Mouse (Mus musculus): ENCODE data around the gene Smpd1. TPM values are rescaled to one million over a fixed set of nuclear protein-coding genes. Genes with fewer than 3 reads are reported as not detected.

Smpd1 gene
- total RNA-seq, 2 experiments from 2014 or later, result 50.9 to 51.5 TPM

- intact Hi-C loops (cut with DNase I), result no loop called here
Measured at GRCm38 (mm10) chr7:105557671-105558070, 3.5 kb downstream of the Smpd1 start.

GRCm38 (mm10) chr7:105559016-105559415 is 4.9 kb downstream of the Smpd1 start:
- DNase-seq, result no peak
- intact Hi-C loops (cut with DNase I), result no loop called here

More at GRCm38 (mm10) chr7:105557671-105558070, 3.5 kb downstream of the Smpd1 start:
- no peak for DNase-seq

DNA sequence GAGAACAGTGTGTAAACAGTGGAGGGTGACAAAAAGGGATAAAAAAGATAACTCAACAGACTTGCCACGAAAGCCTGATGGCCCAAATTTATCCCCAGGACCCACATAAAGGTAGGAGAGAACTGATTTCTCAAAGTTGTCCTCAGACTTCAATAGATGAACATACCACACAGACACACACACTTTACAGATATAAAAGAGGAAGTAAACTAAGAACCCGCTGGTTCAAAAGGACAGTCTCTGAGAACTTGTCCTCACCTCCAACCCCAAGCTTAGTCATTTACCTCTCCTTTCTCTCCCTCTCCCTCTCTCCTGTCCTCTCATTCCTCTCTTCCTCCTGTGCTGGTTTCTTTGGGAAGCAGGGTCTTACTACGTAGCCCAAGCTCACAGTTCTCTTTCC is 8.2 kb downstream of the Smpd1 start:
- intact Hi-C loops (cut with DNase I), result no loop called here
- no peak for DNase-seq

DNA sequence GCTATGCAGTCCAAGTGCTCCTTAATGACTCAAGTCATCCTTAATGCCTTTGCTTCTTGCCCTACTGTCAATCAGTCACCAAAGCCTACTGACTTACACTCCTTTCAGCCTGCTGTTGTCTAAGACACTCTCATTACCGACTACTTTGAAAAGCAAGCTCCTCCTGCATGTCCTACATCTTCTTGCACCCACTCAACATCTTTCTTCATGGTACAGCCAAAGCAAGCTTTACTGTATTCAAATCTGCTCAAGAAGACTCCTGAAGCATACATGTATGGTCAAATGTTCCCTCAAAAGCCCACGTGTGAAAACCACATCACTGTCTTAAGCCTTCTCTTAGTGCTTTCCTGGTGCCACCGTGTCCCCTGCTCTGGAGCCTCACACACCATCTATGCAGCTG is 9.2 kb downstream of the Smpd1 start:
- no peak for DNase-seq

GRCm38 (mm10) chr7:105565071-105565836 is 11.1 kb downstream of the Smpd1 start:
- intact Hi-C loops (cut with DNase I), result no loop called here
- DNase-seq, result no peak

More for the DNA sequence above, 9.2 kb downstream of the Smpd1 start:
- intact Hi-C loops (cut with DNase I), result no loop called here

DNA sequence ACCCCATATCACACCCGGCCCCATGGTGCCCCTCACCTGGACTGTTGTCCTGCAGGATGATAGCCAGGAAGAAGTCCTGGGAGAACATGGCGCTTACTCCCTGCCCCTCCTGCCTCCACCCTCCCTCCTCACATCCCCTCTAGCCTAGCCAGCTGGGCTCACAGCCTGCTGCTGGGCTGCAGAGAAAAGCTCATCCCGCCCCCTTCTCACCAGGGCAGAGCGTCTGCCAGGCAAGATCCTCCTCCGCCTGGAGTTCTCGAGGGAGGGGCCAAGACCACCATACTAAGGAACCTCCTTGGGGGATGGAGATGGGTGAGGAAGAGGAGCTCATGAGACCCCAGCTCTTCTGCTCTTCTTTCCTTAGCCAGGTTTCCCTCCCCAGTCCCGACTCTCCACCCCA is 14.4 kb downstream of the Smpd1 start:
- intact Hi-C loops (cut with DNase I), result no loop called here
- DNase-seq, result no peak

- intact Hi-C loops (cut with DNase I), result no loop called here
- DNase-seq, result no peak
Measured at GRCm38 (mm10) chr7:105568988-105569471, 14.9 kb downstream of the Smpd1 start.

DNA sequence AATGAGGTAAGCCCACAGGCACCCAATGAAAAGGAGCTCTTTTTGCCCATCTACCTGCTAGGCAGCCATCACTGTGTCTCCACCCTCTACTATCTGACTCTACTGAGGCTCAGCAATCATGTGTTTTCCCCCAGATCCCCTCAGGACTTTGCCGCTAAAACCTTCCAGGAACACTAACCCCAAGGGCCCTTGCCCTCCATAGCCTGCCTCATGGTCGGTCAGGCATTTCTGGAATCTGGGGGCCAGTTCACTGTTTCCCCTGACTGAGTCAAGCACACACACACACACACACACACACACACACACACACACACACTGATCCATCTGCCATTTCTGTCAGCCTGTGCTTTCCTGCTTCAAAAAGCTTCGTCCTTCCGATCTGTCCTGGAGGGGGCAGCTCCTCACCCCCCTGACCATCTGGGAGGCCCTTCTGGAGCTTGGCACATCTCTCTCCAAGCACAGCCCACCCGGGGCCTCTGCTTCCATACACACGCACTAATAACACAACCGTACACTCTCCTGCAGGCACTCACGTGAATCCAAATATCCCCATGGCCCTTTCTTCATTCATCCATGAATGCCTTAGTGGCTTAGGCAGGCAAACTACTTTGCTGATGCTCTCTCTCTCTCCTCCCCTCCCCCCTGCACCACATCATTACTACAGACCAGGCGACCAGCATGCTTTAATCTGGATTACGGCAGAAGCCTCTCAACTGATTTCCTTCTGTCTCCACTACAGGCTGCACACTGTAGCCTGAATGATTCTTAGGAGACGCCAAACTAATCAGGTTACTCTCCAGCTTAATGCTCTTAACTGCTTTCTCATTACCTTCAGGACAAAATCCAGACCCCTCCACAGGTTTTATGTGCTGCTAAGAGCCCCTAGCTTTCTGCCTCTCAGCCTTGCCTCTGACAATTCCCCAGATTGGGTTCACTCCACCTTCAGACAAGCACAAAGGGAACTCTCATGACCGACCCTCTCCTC is 15.6 kb downstream of the Smpd1 start:
- intact Hi-C loops (cut with DNase I), result no loop called here

DNA sequence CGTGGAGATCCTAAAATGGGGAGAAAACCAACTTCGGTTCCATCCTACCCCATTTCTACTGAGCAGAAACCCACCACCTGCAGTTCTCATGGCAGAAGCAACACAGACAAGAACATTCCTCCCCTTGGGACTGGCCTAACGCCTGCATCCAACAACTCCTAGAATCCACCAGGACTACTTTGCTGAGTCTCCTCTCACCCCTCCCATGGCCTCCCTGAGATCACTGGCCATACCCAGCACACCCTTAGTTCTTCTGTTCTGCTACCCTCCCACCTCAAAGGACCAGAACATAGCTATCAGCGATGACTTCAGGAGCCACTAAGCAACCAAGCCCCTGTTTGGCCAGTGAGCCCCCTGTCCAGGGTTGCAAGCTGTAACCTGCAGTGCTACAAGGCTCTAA is 16.6 kb downstream of the Smpd1 start:
- DNase-seq, result no peak
- intact Hi-C loops (cut with DNase I), result no loop called here

More for the DNA sequence above, 15.6 kb downstream of the Smpd1 start:
- DNase-seq, result no peak

- intact Hi-C loops (cut with DNase I), result no loop called here
- no peak for DNase-seq
Measured at GRCm38 (mm10) chr7:105572949-105573348, 18.8 kb downstream of the Smpd1 start.

- intact Hi-C loops (cut with DNase I), result no loop called here
- DNase-seq, result no peak
Measured at GRCm38 (mm10) chr7:105574537-105574936, 20.4 kb downstream of the Smpd1 start.

- no peak for DNase-seq
- intact Hi-C loops (cut with DNase I), result no loop called here
Measured at GRCm38 (mm10) chr7:105576166-105576748, 22.1 kb downstream of the Smpd1 start.

DNA sequence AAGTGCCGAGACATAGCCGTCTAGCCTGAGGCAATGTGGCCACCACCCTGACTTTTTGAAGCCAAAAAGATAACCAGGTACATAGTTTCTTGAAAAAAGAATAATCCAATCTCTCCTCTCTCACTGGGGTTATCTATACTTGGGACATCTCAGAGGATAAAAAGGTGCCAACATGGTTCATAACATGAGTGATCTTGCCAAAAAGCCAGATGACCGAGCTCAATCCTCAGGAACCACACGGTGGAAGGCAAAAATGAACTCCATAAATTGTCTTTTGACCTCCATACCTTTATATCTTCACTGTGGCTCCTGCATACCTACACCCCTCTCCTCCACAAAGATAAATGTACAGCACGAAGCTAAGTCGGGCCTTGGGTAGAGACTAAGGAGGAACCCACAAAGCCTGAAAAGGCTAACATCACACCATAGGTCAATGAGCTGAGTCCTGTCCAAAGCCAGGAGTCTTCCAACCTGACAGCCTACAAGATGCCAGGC is 23.3 kb downstream of the Smpd1 start:
- intact Hi-C loops (cut with DNase I), result no loop called here

DNA sequence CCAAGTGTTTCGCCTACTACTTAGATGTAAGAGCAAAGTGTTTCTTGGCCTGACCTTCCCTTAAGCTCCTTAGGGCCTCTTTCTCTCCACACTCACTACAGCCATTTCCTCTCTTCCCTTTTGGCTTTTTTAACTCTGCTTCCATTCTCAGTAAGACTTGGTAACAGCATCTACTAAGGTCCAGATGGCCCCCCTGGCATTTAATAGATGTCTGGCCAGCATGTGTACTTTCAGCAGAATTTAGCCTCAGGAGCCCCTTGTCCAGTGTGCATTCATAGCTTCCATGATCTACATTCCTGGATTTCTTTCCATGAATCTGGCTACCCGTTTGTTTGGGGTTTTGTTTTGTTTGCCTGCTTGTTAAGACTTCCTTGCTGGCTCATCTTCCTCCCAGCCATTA is 24.3 kb downstream of the Smpd1 start:
- intact Hi-C loops (cut with DNase I), result no loop called here
- DNase-seq, result no peak

More for the DNA sequence above, 23.3 kb downstream of the Smpd1 start:
- no peak for DNase-seq

DNA sequence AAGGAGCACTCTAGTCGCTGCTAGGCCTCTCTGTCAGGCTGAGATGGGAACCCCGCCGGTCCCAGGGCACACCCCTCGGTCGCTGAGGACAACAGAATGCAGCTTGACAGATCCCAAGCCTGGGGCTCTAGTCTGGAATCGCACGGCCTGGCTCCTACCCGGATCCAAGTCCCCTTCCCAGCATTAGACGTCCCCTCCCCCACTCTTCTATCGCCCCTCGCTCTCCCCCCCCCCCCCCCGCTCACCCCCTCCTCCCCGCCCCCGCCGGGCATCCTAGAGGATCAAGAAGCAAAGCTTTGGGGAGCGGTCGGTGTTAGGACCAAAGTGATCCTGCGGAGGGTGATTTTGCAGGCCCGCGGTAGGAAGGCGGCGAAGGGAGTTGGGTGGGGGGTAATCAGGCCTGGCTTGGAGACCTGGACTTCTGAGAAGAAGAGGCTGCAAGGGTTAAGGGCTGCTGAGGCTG is 26.5 kb downstream of the Smpd1 start:
- intact Hi-C loops (cut with DNase I), result loop anchor here (2.0 kb wide), 1 partner anchor 26 kb away; the partner anchor contains the start of gene Smpd1
- DNase-seq, result no peak

GRCm38 (mm10) chr7:105581094-105581703 is 27.0 kb downstream of the Smpd1 start, which contains the start of gene Apbb1:
Apbb1 (minus strand) TSS chr7:105581653.
- peak; percentile 57 to 67 for DNase-seq
- intact Hi-C loops (cut with DNase I), result loop anchor here (2.0 kb wide), 1 partner anchor 26 kb away; the partner anchor contains the start of gene Smpd1

- intact Hi-C loops (cut with DNase I), result loop anchor here (2.0 kb wide), 1 partner anchor 27 kb away; the partner anchor contains the start of gene Smpd1
- DNase-seq, result no peak
Measured at GRCm38 (mm10) chr7:105581959-105582358, 27.8 kb downstream of the Smpd1 start.

DNA sequence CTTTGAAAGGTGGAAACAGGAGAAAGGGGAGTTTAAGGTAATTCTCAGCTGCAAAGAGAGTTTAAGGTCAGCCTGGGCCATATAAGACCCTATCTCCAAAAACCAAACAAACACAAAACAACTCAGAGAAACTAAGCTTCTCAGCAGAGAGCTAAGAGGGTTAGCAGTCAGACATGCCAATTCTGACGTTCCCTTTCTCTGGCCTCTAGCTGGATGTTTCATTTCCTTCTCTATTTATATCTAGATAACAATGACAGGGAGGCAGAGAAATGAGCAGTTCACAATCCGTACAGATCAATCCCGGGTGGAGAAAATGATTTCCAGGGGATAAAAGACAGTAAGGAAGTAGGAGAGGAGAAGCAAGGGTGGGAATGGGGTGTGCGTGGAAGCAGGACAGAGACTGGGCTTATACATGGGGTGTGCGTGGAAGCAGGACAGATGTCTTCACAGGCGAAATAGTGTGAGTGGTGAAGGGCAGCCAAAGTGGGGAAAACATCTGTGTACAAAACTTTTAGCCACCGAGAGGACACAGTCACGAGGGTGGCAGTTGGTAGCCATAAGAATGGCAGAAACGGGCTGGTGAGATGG is 34.3 kb downstream of the Smpd1 start:
- intact Hi-C loops (cut with DNase I), result no loop called here
- no peak for DNase-seq

DNA sequence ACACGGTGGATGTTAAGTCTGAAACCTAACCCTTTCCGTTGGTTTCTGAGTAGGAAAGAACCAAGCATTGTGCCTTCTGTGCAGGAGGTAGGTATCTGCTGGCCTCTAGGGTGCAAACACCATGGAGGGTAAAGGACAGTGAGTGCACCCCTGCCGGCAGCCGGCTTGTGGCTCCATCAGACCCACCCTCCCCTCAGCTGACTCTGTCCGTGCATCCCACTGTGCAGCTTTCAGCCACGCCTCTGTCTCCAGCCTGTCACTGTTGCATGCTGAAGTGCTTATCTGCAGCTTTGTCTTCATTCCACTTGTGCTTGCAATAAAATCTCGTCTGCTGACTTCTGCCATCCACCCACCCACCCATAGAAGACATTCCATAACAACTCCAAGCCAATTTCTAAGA is 35.9 kb downstream of the Smpd1 start:
- intact Hi-C loops (cut with DNase I), result no loop called here
- no peak for DNase-seq
